Mouse (Mus musculus) hindbrain, embryonic 16.5 days (tissue): ENCODE measurements around the gene Polr3e. TPM values are rescaled to one million over a fixed set of nuclear protein-coding genes. Genes with fewer than 3 reads are reported as not detected.

ENCODE experiments used
- ATAC-seq: fragments of 200-750 bp; cut with Nextera tagmentation; 2 replicates; pipeline ENCODE4 v1.8.0; 2017; ENCODE audit warnings: moderate TSS enrichment, moderate library complexity
- H3K27ac ChIP-seq: fragments of 300-500 bp; sonication (generic); 2 replicates; pipeline ENCODE4 v1.5.1; 2014; ENCODE audit warnings: low read depth, mild to moderate bottlenecking, control low read depth, low read length, moderate library complexity
- H3K27me3 ChIP-seq: fragments of 300-500 bp; sonication (generic); replicated peaks from 2 replicates; pipeline ENCODE4 v1.6.1; 2014; ENCODE audit warnings: low read length; ENCODE audit not compliant: control insufficient read depth, insufficient read depth
- H3K36me3 ChIP-seq: fragments of 300-500 bp; sonication (generic); 2 replicates; pipeline ENCODE4 v1.6.1; 2014; ENCODE audit warnings: mild to moderate bottlenecking, low read length, moderate library complexity, mixed read lengths; ENCODE audit not compliant: control insufficient read depth, insufficient read depth
- H3K4me1 ChIP-seq: fragments of 300-500 bp; sonication (generic); 2 replicates; pipeline ENCODE4 v1.6.1; 2014; ENCODE audit warnings: low read depth, low read length; ENCODE audit not compliant: control insufficient read depth, insufficient read depth
- H3K4me2 ChIP-seq: fragments of 300-500 bp; sonication (generic); 2 replicates; pipeline ENCODE4 v1.6.1; 2014; ENCODE audit warnings: mild to moderate bottlenecking, low read length, control low read depth, moderate library complexity
- H3K4me3 ChIP-seq: fragments of 300-500 bp; sonication (generic); 2 replicates; pipeline ENCODE4 v1.5.1; 2014; ENCODE audit warnings: mild to moderate bottlenecking, low read length, control low read depth, moderate library complexity
- H3K9ac ChIP-seq: fragments of 300-500 bp; sonication (generic); 2 replicates; pipeline ENCODE4 v1.6.1; 2014; ENCODE audit warnings: low read depth, mild to moderate bottlenecking, control low read depth, low read length, moderate library complexity
- H3K9me3 ChIP-seq: fragments of 300-500 bp; sonication (generic); 2 replicates; pipeline ENCODE4 v1.6.1; 2014; ENCODE audit warnings: mild to moderate bottlenecking, low read length, moderate library complexity; ENCODE audit not compliant: control insufficient read depth
- WGBS: fragments of 180-500 bp; shearing (Covaris S2); extraction: QIAGEN DNeasy Blood & Tissue Kit; methylation state at CpG from one replicate; pipeline ENCODE4 v1.1.7; 2014; 5-methylcytosine and 5-hydroxymethylcytosine counted together
- polyA plus RNA-seq: library from polyadenylated mRNA; unstranded; fragments of >200 nt; fragmentation: Nextera tagmentation; extraction: Ambion mirVana; gene quantifications from 2 replicates; pipeline ENCODE4 v1.2.1, GENCODE M21; 2015

Polr3e gene
- polyA plus RNA-seq, 1 experiment from 2014 or later: 24.0 TPM

- no peak overlapping the region for H3K4me3 ChIP-seq
- no peak overlapping the region for H3K27ac ChIP-seq
- H3K9me3 ChIP-seq: no peaks in the 10 kb centered on the region
- no peak overlapping the region for H3K9ac ChIP-seq
- no peak for ATAC-seq
- H3K4me2 ChIP-seq: no peak overlapping the region
- H3K36me3 ChIP-seq: peaks cover 27% of the 10 kb centered on the region
- H3K4me1 ChIP-seq: no peaks in the 10 kb centered on the region
- 92% methylated on average over 3 of the region's 3 CpGs for WGBS
- H3K27me3 ChIP-seq: no peaks in the 10 kb centered on the region
These were observed 37.6 kb upstream of the Polr3e start for GRCm38 (mm10) chr7:120879972-120880371.

- Histone ChIP-seq H3K9ac (no peak overlapping the region), H3K27me3 (no peaks in the 10 kb centered on the region), H3K36me3 (peaks cover 34% of the 10 kb centered on the region), H3K4me3 (no peak overlapping the region), H3K4me2 (no peak overlapping the region), H3K4me1 (no peaks in the 10 kb centered on the region), H3K27ac (no peak overlapping the region), H3K9me3 (no peaks in the 10 kb centered on the region)
- 96% methylated on average over 4 of the region's 4 CpGs for WGBS
- no peak for ATAC-seq
These were observed 36.8 kb upstream of the Polr3e start for GRCm38 (mm10) chr7:120880770-120881169.

GRCm38 (mm10) chr7:120881451-120881850 is 36.1 kb upstream of the Polr3e start:
- no peak for ATAC-seq

DNA sequence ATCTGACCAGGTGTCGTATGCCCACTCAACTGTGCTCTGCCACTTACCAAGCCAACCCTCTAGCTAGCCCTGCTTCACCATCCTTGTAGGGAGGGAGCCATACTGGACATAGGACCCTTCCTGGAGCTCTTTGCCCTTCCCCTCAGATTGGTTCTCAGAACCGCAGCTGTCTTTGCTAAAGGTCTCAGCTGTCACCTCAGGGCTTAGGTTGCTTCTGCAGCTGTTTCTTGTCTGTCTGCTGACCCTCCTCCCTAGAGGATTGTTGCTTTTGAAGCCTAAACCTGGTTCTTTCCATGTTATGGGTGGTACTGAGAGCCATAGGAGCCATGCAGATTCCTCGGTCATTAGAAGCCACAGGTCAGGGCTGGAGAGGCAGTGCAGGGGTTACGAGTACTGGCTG is 34.9 kb upstream of the Polr3e start:
- no peak overlapping the region for H3K27ac ChIP-seq
- H3K9ac ChIP-seq: no peak overlapping the region
- WGBS: 81% methylated on average over 4 of the region's 4 CpGs
- no peaks in the 10 kb centered on the region for H3K9me3 ChIP-seq
- H3K4me3 ChIP-seq: no peak overlapping the region
- no peaks in the 10 kb centered on the region for H3K27me3 ChIP-seq
- no peak for ATAC-seq
- peaks cover 40% of the 10 kb centered on the region for H3K36me3 ChIP-seq
- H3K4me2 ChIP-seq: no peak overlapping the region
- H3K4me1 ChIP-seq: no peaks in the 10 kb centered on the region

More at GRCm38 (mm10) chr7:120881451-120881850, 36.1 kb upstream of the Polr3e start:
- Histone ChIP-seq H3K4me2 (no peak overlapping the region), H3K27ac (no peak overlapping the region), H3K4me3 (no peak overlapping the region), H3K9ac (no peak overlapping the region), H3K9me3 (no peaks in the 10 kb centered on the region), H3K27me3 (no peaks in the 10 kb centered on the region), H3K4me1 (no peaks in the 10 kb centered on the region), H3K36me3 (peaks cover 39% of the 10 kb centered on the region)
- WGBS: 72% methylated on average over 2 of the region's 2 CpGs

DNA sequence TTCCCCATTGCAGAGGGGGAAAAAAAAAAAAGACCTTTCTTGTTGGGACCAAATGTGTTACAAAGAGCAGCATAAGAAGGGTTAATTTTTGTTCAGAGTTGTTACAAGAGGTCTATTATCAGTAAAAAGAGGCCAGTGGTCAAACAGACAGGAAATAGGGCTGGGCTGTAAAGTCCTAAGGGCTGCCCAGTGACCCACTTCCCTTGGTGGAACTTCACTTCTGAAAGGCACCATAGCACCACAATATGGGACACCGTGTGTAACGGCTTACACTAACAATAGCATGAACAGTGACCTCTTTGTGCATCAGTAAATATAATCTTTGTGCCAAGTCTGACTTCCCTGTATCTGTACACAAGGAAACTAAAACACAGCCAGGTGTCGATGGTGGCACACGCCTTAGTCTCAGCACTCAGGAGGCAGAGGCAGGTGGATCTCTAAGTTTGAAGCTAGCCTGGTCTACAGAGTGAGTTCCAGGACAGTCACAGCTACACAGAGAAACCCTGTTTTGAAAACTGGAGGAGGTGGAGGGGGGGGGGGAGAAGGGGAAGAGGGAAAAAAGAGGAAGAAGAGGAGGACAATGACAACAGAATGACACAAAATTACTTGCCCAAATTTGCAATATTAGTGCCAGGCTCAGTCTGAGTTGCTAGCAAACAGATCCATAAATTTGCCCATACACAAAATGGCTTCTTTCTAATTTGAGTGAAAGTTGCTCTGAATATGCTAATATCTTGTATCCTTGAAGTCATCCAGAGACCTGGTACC is 33.8 kb upstream of the Polr3e start:
- no peaks in the 10 kb centered on the region for H3K4me1 ChIP-seq
- H3K4me2 ChIP-seq: no peak overlapping the region
- H3K9ac ChIP-seq: no peak overlapping the region
- peaks cover 40% of the 10 kb centered on the region for H3K36me3 ChIP-seq
- no peaks in the 10 kb centered on the region for H3K27me3 ChIP-seq
- H3K9me3 ChIP-seq: no peaks in the 10 kb centered on the region
- no peak for ATAC-seq
- no peak overlapping the region for H3K27ac ChIP-seq
- WGBS: 91% methylated on average over 4 of the region's 4 CpGs
- no peak overlapping the region for H3K4me3 ChIP-seq

DNA sequence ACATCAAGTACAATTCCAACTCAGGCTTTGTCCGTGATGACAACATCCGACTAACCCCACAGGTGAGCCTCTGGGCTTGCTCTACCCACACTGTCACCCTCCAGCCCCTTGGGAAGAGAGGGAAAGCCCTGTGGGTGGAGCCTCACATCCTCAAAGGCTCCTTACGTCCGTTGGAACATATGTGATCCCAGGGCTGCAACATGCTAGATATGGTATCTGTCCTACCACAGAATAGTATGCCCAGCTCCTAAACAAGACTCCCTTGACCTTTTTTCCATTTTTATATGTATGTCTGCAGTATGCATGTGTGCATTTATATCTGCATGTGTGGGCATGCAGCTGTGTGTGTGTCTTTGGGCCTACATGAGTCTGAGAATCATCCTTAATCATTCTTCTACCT is 32.8 kb upstream of the Polr3e start:
- no peak for ATAC-seq
- no peak overlapping the region for H3K9ac ChIP-seq
- H3K4me3 ChIP-seq: no peak overlapping the region
- H3K9me3 ChIP-seq: no peaks in the 10 kb centered on the region
- no peaks in the 10 kb centered on the region for H3K4me1 ChIP-seq
- H3K27ac ChIP-seq: no peak overlapping the region
- WGBS: 98% methylated on average over 4 of the region's 4 CpGs
- peaks cover 42% of the 10 kb centered on the region for H3K36me3 ChIP-seq
- no peaks in the 10 kb centered on the region for H3K27me3 ChIP-seq
- no peak overlapping the region for H3K4me2 ChIP-seq

- Histone ChIP-seq H3K9ac (no peak overlapping the region), H3K36me3 (peaks cover 23% of the 10 kb centered on the region), H3K9me3 (no peaks in the 10 kb centered on the region), H3K4me3 (no peak overlapping the region), H3K27ac (no peak overlapping the region), H3K4me1 (no peaks in the 10 kb centered on the region), H3K4me2 (no peak overlapping the region), H3K27me3 (no peaks in the 10 kb centered on the region)
- no peak for ATAC-seq
- WGBS: 91% methylated on average over 5 of the region's 5 CpGs
These were observed 24.4 kb upstream of the Polr3e start for GRCm38 (mm10) chr7:120893123-120893522.

DNA sequence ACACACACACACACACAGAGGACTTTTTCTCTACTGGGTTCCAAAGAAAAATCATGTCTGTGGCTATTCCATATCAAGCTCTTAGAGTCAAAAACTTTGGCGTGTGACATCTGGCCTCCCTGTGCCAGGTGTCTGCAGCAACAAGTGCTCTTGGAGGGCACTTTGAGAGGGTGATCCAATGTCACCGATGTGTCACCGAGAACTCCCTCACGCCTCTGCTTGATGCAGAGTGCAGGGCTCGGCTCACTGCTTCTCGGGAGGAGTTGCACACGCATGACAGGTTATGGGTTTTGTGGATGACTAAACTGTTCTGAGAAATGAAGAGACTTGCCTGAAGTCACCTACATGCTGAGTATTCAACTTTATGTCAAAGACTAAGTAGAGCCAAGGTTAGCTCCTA is 20.5 kb upstream of the Polr3e start:
- Histone ChIP-seq H3K27me3 (no peaks in the 10 kb centered on the region), H3K36me3 (peaks cover 23% of the 10 kb centered on the region), H3K27ac (no peak overlapping the region), H3K4me1 (no peaks in the 10 kb centered on the region), H3K9me3 (no peaks in the 10 kb centered on the region), H3K9ac (no peak overlapping the region), H3K4me3 (no peak overlapping the region), H3K4me2 (no peak overlapping the region)
- WGBS: 94% methylated on average over 7 of the region's 7 CpGs
- ATAC-seq: no peak

DNA sequence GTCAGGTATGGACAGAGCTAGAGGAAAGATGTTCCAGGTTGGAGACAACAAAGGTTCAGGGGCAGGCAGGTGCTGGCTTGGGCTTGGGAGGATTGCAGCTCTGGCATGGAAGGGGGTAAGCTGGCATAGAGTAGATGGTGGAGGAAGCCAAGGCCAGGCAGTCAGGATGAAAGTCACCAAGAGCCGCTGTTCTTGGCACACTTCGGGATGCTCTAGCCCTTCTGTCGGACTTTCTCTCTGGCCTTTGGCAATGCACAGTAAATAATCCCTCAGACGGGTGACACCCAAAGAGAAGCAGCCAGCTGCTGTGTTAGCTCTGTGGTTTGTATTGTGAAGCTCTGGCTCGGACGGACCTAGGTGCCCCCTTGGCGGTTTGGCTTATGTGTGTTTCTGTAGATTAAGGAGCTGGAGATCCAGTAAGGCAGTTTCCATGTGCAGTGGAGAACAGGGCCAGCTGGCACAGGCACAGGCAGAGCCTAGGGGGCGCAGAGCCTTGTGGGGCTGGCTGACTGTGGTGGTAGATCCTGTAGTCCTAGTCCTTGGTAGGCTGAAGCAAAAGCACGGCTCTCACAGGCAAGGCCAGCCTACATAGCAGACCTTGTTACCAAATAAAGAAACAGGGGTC is 19.7 kb upstream of the Polr3e start:
- Histone ChIP-seq H3K27me3 (no peaks in the 10 kb centered on the region), H3K4me3 (no peak overlapping the region), H3K27ac (no peak overlapping the region), H3K36me3 (peaks cover 23% of the 10 kb centered on the region), H3K9ac (no peak overlapping the region), H3K9me3 (no peaks in the 10 kb centered on the region), H3K4me2 (no peak overlapping the region), H3K4me1 (no peaks in the 10 kb centered on the region)
- WGBS: 74% methylated on average over 9 of the region's 9 CpGs
- peak; percentile 82 for ATAC-seq
